ENCODE assay signal across 8 mouse cellular contexts in the genomic region with DNA sequence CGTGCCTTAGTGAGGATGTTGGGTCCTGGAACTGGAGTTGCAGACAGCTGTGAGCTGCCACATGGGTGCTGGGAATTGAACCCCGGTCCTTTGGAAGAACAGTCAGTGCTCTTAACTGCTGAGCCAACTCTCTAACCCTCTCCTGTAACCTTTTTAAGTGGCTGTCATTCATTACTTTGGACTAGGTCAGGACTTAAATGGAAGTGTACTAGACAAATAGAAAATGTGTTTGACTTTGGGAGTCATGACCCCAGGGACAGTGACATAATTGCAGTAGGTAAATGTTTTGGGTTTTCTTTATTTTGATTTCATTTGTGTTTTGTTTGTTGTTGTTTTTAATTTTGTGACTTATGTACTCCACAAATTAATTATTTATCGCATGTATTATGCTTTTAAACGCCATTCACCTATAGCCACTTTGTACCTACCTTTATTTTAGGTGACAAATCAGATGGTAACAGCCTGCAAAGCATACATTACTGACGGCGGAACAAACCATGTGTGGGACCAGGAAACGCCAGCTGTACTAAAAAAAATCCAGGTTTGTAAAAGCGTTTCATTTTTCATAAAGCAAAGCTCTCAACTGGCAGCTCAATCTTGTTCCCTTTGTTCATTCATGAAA. TPM values are rescaled to one million over a fixed set of nuclear protein-coding genes. Genes with fewer than 3 reads are reported as not detected.
DNase-seq lines count a peak whose midpoint lies in the region; ATAC-seq and TF ChIP-seq lines count a peak whose summit lies in the region.

No protein-coding gene starts in this region.

- peak overlapping the region; percentile 66 for H3K4me2 ChIP-seq in heart, embryonic 14.5 days (ENCODE audit: low read length)
- H3K4me2 ChIP-seq in hindbrain, embryonic 14.5 days (replicated peaks) = peak overlapping the region; percentile 52

- H3K9me3 ChIP-seq in heart, embryonic 14.5 days (ENCODE audit: control insufficient read depth, low read length) = peaks cover 4% of the 10 kb centered on the region; the same call in 1 of the 2 replicates
- H3K9me3 ChIP-seq in hindbrain, embryonic 14.5 days (ENCODE audit: control insufficient read depth, low read length) = no peaks in the 10 kb centered on the region

- no peak for DNase-seq in heart, postnatal 4 days
- no peak for DNase-seq in hindbrain, embryonic 14.5 days (ENCODE audit: low spot score)
- DNase-seq in left cerebral cortex, postnatal 10 days (ENCODE audit: extremely low spot score in 1 of 2, low spot score in 2 of 2) = no peak
- DNase-seq in MN1 (ENCODE audit: low spot score) = no peak
- DNase-seq in gastrocnemius, adult 18-20 months (ENCODE audit: low spot score) = no peak

- 54% methylated on average over 8 of the region's 8 CpGs for WGBS in heart, embryonic 14.5 days
- 46% methylated on average over 8 of the region's 8 CpGs for WGBS in hindbrain, embryonic 14.5 days
- 67% methylated on average over 8 of the region's 8 CpGs for WGBS in macrophage (ENCODE audit: missing documents)

- intact Hi-C loops in left cerebral cortex, postnatal 10 days (cut with DNase I) = no loop called here

- peak overlapping the region; percentile 67 for H3K9ac ChIP-seq in heart, embryonic 14.5 days (ENCODE audit: low read length)
- peak overlapping the region; percentile 49 for H3K9ac ChIP-seq in hindbrain, embryonic 14.5 days

- H3K79me2 ChIP-seq in macrophage (ENCODE audit: inconsistent target) = no peaks in the 10 kb centered on the region

- peak overlapping the region; percentile 14 to 45 for H3K27ac ChIP-seq in heart, embryonic 14.5 days (replicated peaks in 1 of 2; ENCODE audit: control insufficient read depth in 1 of 2, insufficient read depth in 1 of 2, low read depth in 2 of 2, low read length in 2 of 2)
- no peak overlapping the region for H3K27ac ChIP-seq in cortical plate, adult 2 months (ENCODE audit: insufficient read depth, low read length)
- peak overlapping the region; percentile 48 for H3K27ac ChIP-seq in hindbrain, embryonic 14.5 days
- H3K27ac ChIP-seq in macrophage = no peak overlapping the region

- no peaks in the 10 kb centered on the region; a peak in 1 of 4 replicates for H3K4me1 ChIP-seq in heart, embryonic 14.5 days (ENCODE audit: control insufficient read depth in 2 of 2, insufficient read depth in 2 of 2, low read length in 2 of 2)
- no peaks in the 10 kb centered on the region for H3K4me1 ChIP-seq in cortical plate, adult 2 months (ENCODE audit: control insufficient read depth, insufficient read depth, low read length)
- 0 out of 2 replicates have a peak, but pooled peaks cover 2% of the 10 kb centered on the region for H3K4me1 ChIP-seq in hindbrain, embryonic 14.5 days (replicated peaks; ENCODE audit: control insufficient read depth, insufficient read depth, low read length)

- no peak for TF ChIP-seq CTCF in cortical plate, adult 2 months (IDR thresholded peaks at IDR 0.05; ENCODE audit: extremely low read depth, insufficient read depth, low read length)

- peak overlapping the region; percentile 42 to 43 for H3K4me3 ChIP-seq in heart, embryonic 14.5 days (ENCODE audit: control insufficient read depth in 1 of 2, insufficient read depth in 1 of 2, low read depth in 1 of 2, low read length in 2 of 2)
- peak overlapping the region; percentile 21 for H3K4me3 ChIP-seq in cortical plate, adult 2 months (ENCODE audit: insufficient read depth, low read length)
- peak overlapping the region; percentile 26 for H3K4me3 ChIP-seq in hindbrain, embryonic 14.5 days (replicated peaks; ENCODE audit: low read length)
- H3K4me3 ChIP-seq in macrophage (ENCODE audit: inconsistent target) = peak overlapping the region; percentile 15

- TF ChIP-seq POLR2A in cortical plate, adult 2 months (IDR thresholded peaks at IDR 0.05; ENCODE audit: extremely low read depth, insufficient read depth, low read length) = no peak

- no peaks in the 10 kb centered on the region for H3K36me3 ChIP-seq in heart, embryonic 14.5 days (ENCODE audit: control insufficient read depth, insufficient read depth, low read length)
- no peaks in the 10 kb centered on the region for H3K36me3 ChIP-seq in hindbrain, embryonic 14.5 days (replicated peaks; ENCODE audit: control insufficient read depth, insufficient read depth)
- no peaks in the 10 kb centered on the region for H3K36me3 ChIP-seq in macrophage (ENCODE audit: inconsistent target)

- H3K27me3 ChIP-seq in heart, embryonic 14.5 days (ENCODE audit: control insufficient read depth, insufficient read depth, low read length) = no peaks in the 10 kb centered on the region
- H3K27me3 ChIP-seq in hindbrain, embryonic 14.5 days (ENCODE audit: control insufficient read depth, insufficient read depth, low read length) = no peaks in the 10 kb centered on the region

- ATAC-seq in heart, embryonic 14.5 days (ENCODE audit: insufficient number of reproducible peaks, insufficient read depth, low FRiP score, low read depth) = no peak
- no peak for ATAC-seq in hindbrain, embryonic 14.5 days (ENCODE audit: low FRiP score)

RNA-seq across cellular contexts. Expression of a gene that starts 31.0 kb away (rescaled TPM):
- polyA plus RNA-seq in heart, embryonic 14.5 days (2014; fragmentation: Nextera tagmentation; extraction: Ambion mirVana) = 222 and 225 TPM in 2 replicates
- 100 to 1,000 TPM; 135 to 136 TPM for total RNA-seq in heart, postnatal 4 days (2021)
- polyA plus RNA-seq in cortical plate, adult 2 months (2012; rRNA removed) = 114 and 115 TPM in 2 replicates
- polyA plus RNA-seq in hindbrain, embryonic 14.5 days (2014; fragmentation: Nextera tagmentation; extraction: Ambion mirVana) = 185 and 194 TPM in 2 replicates
- 10 to 100 TPM in 11 of 26 experiments, 1 to 10 TPM in 15; 3.2 to 26.9 (median 9.0) TPM for total RNA-seq in macrophage (2018; cell fraction: chromatin; rRNA removed)
- total RNA-seq in macrophage (2018; cell fraction: cytosol; rRNA removed) = 10 to 100 TPM; 29.7 to 58.4 (median 43.1) TPM
- 10 to 100 TPM in 21 of 26 experiments, 1 to 10 TPM in 5; 8.1 to 30.2 (median 12.6) TPM for total RNA-seq in macrophage (2018; cell fraction: nucleus; rRNA removed)
- 39.2 to 79.1 TPM (median 53.0 TPM) in 3 replicates for polyA plus RNA-seq in macrophage (2018)
- total RNA-seq in left cerebral cortex, postnatal 10 days (2021) = 100 to 1,000 TPM; 125 to 130 TPM
- total RNA-seq in gastrocnemius, adult 18-20 months (2021) = 100 to 1,000 TPM; 161 to 164 TPM

RNA-seq across cellular contexts. Expression of a gene that starts 33.5 kb away (rescaled TPM):
- polyA plus RNA-seq in heart, embryonic 14.5 days (2014; fragmentation: Nextera tagmentation; extraction: Ambion mirVana) = 2.4 TPM in 2 replicates
- total RNA-seq in heart, postnatal 4 days (2021) = 1 to 10 TPM; 1.9 to 2.0 TPM
- 0.49 and 0.50 TPM in 2 replicates for polyA plus RNA-seq in cortical plate, adult 2 months (2012; rRNA removed)
- polyA plus RNA-seq in hindbrain, embryonic 14.5 days (2014; fragmentation: Nextera tagmentation; extraction: Ambion mirVana) = 2.6 and 3.1 TPM in 2 replicates
- total RNA-seq in macrophage (2018; cell fraction: chromatin; rRNA removed) = 1 to 10 TPM in 2 of 26 experiments, under 1 TPM in 9, not detected in 15; 0.04 to 1.7 (median 0.46) TPM
- total RNA-seq in macrophage (2018; cell fraction: cytosol; rRNA removed) = under 1 TPM in 16 of 26 experiments, not detected in 10; under 0.01 to 0.31 (median 0.05) TPM
- total RNA-seq in macrophage (2018; cell fraction: nucleus; rRNA removed) = 1 to 10 TPM in 2 of 26 experiments, under 1 TPM in 16, not detected in 8; 0.04 to 1.6 (median 0.50) TPM
- 0.10 TPM in 1 of 3 replicates, not detected in the others for polyA plus RNA-seq in macrophage (2018)
- 1 to 10 TPM; 1.4 to 4.6 TPM for total RNA-seq in left cerebral cortex, postnatal 10 days (2021)
- total RNA-seq in gastrocnemius, adult 18-20 months (2021) = under 1 TPM; 0.02 to 0.19 TPM

Comparison
In these comparisons a context has a peak if more than half of its experiments do, and no peak if none do; other contexts are left out.
1. H3K27ac ChIP-seq: peak in heart, embryonic 14.5 days (2 of 2) and hindbrain, embryonic 14.5 days (single experiment); none in cortical plate, adult 2 months (single experiment) and macrophage (single experiment).
2. Peak in every context shown above with its lines, with median percentiles within 50 percentile points of each other: H3K4me3 ChIP-seq.